Mouse (Mus musculus): ENCODE measurements around the gene Gm17359.
A peak's percentile ranks its signal among the peaks of the same experiment; 100 is the strongest.

Gm17359 gene

GRCm38 (mm10) chr3:79484286-79485063, 148.0 kb downstream of the Gm17359 start:
- DNase-seq, result peak; percentile 29 to 49

DNA sequence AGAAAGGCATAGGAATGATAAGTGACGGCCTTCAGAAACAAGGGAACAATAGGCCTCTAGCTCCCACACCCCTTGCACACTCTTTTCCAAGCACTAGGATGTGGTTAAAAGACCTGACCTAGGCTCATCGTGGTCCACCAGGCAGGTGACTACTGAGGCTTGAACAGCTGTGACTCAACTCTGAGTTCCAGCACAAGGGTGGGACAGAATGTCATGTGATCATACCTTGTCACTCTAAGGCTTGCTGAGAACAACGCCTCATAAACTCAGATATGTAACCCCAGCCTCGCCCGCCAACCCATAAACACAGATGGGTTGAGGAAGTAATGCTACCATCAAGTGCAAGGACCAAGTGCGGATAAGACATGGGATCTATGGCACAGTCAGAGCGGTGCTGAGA, 151.6 kb downstream of the Gm17359 start:
- no peak for DNase-seq

GRCm38 (mm10) chr3:79490102-79490501, 153.6 kb downstream of the Gm17359 start:
- no peak for DNase-seq

DNA sequence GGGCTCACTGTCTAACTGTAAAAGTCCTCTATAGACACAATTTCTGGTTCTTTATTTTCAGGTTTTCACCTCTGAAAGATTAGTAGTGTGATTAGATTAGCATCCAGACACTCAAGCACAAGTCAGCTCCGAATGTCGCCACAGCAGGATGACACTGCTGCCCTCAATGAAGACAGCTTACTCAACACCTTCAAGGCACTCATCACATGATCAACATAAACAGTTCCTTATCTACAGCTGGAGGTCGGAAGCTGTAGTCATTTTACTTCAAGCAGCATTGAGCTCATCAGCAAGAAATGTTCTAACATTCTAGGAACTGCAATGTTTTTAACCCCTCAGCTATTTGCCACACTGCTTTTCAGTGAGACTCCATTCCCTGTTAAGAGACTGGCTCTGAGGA, 155.2 kb downstream of the Gm17359 start:
- DNase-seq, result no peak

GRCm38 (mm10) chr3:79493064-79493463, 156.6 kb downstream of the Gm17359 start:
- DNase-seq, result no peak

- DNase-seq, result no peak
These were observed 157.6 kb downstream of the Gm17359 start for GRCm38 (mm10) chr3:79494028-79494427.

DNA sequence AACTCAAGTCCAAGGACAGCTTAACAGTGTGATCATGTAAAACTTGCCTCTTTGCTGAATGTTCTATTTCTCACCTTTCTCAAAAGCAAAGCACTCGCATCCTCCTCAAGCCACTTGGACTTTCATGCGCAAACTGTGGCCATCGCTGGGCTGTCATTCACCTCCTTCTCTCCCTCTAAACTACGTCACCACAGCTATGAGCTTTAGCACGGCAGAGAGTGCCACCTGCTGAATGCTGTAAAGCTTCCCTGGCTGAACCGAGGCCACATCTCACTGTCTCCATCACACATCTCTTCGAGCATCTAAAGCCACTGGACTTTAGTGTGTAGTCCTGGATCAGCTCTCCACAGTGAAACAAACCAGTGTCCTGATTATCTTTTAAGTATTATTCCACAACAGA, 158.7 kb downstream of the Gm17359 start:
- no peak for DNase-seq

DNA sequence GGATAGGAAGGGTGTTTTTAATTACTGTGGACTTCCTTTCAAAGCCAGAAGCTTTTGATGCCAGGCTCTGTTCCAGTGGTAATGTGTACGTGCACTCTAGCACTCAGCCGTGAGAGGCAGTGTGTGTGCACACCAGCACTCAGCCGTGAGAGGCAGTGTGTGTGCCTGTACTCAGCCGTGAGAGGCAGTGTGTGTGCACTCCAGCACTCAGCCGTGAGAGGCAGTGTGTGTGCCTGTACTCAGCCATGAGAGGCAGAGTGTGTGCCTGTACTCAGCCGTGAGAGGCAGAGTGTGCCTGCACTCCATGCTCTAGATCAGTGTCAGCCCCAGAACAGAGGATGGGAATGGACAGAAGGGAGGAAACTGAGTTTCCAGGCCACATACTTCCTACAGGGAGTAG, 160.2 kb downstream of the Gm17359 start:
- no peak for DNase-seq

DNA sequence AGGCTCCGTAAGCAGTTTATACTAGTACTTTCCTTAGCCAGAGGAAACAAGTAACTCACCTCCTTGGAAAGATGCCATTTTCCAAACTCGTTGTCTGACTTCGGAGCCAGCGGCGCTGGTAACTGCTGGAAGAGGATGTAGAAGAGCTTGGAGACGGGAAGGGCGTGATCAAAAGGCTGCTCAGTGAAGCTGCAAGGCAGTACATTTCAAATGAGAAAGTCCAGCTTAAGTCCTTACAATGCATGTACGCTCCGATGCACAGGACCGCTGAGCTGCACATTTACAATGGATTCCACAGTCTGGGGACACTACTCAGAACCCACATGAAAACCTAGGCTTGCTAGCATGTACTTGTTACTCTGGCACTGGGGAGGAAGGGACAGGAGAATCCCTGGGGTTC, 163.8 kb downstream of the Gm17359 start:
- peak; percentile 49 to 72 for DNase-seq

GRCm38 (mm10) chr3:79501166-79501728, 164.8 kb downstream of the Gm17359 start:
- no peak for DNase-seq
